Comparison of ENCODE assay signal across 27 mouse cellular contexts in genomic region chr14:21568821-21569220, GRCm38 (mm10).
A peak's percentile ranks its signal among the peaks of the same experiment; 100 is the strongest.
DNase-seq lines count a peak whose midpoint lies in the region; ATAC-seq lines count a peak whose summit lies in the region.
"Had no signal": no experiment of that assay in that cellular context is flagged by ENCODE, and none has a peak within 500 bp of the region (broad histone marks: within the 10 kb centered on the region; RNA-seq: fewer than 3 reads in every experiment).

No protein-coding gene starts in this region.

- H3K4me1 ChIP-seq in hindbrain, embryonic 16.5 days (ENCODE audit: control insufficient read depth, insufficient read depth, low read depth, low read length) = peaks cover 7% of the 10 kb centered on the region
- H3K4me1 ChIP-seq in hindbrain, embryonic 12.5 days = peaks cover 14% of the 10 kb centered on the region
- peaks cover 23% of the 10 kb centered on the region for H3K4me1 ChIP-seq in midbrain, embryonic 15.5 days

- 73% methylated on average over 7 of the region's 7 CpGs for WGBS in hindbrain, embryonic 16.5 days
- WGBS in hindbrain, embryonic 12.5 days = 78% methylated on average over 7 of the region's 7 CpGs
- 61% methylated on average over 7 of the region's 7 CpGs for WGBS in midbrain, embryonic 15.5 days

- H3K27ac ChIP-seq in hindbrain, embryonic 16.5 days (ENCODE audit: low read depth, low read length) = no peak overlapping the region
- H3K27ac ChIP-seq in hindbrain, embryonic 12.5 days = no peak overlapping the region
- H3K27ac ChIP-seq in midbrain, embryonic 15.5 days = peak overlapping the region; percentile 62
- H3K27ac ChIP-seq: forebrain, embryonic 10.5 days; gastrocnemius, adult 2 months; heart, adult 2 months; heart, embryonic 10.5 days; heart, embryonic 13.5 days; intestine, embryonic 15.5 days had no signal

- H3K9ac ChIP-seq in hindbrain, embryonic 16.5 days (ENCODE audit: low read depth, low read length) = no peak overlapping the region
- no peak overlapping the region for H3K9ac ChIP-seq in hindbrain, embryonic 12.5 days
- H3K9ac ChIP-seq in midbrain, embryonic 15.5 days = no peak overlapping the region
- H3K9ac ChIP-seq: forebrain, embryonic 13.5 days; heart, embryonic 13.5 days; intestine, embryonic 15.5 days had no signal

- no peaks in the 10 kb centered on the region for H3K27me3 ChIP-seq in hindbrain, embryonic 16.5 days (replicated peaks; ENCODE audit: control insufficient read depth, insufficient read depth, low read length)
- no peaks in the 10 kb centered on the region for H3K27me3 ChIP-seq in hindbrain, embryonic 12.5 days
- H3K27me3 ChIP-seq in midbrain, embryonic 15.5 days (replicated peaks) = no peaks in the 10 kb centered on the region
- H3K27me3 ChIP-seq: forebrain, embryonic 13.5 days; heart, embryonic 13.5 days; intestine, embryonic 15.5 days had no signal

- H3K36me3 ChIP-seq in hindbrain, embryonic 16.5 days (ENCODE audit: control insufficient read depth, insufficient read depth, low read length) = no peaks in the 10 kb centered on the region
- H3K36me3 ChIP-seq in hindbrain, embryonic 12.5 days = no peaks in the 10 kb centered on the region
- H3K36me3 ChIP-seq in midbrain, embryonic 15.5 days (replicated peaks) = no peaks in the 10 kb centered on the region
- H3K36me3 ChIP-seq: forebrain, embryonic 10.5 days; heart, embryonic 10.5 days; heart, embryonic 13.5 days; intestine, embryonic 15.5 days had no signal

- no peak overlapping the region for H3K4me3 ChIP-seq in hindbrain, embryonic 16.5 days (ENCODE audit: low read length)
- H3K4me3 ChIP-seq in hindbrain, embryonic 12.5 days = no peak overlapping the region
- no peak overlapping the region for H3K4me3 ChIP-seq in midbrain, embryonic 15.5 days
- H3K4me3 ChIP-seq: forebrain, embryonic 10.5 days; forebrain, embryonic 13.5 days; gastrocnemius, adult 2 months; heart, adult 2 months; heart, embryonic 10.5 days; heart, embryonic 13.5 days; intestine, embryonic 15.5 days had no signal

- DNase-seq in heart, adult 11 months = peak; percentile 28
- no peak for DNase-seq in heart, postnatal 4 days
- peak; percentile 33 for DNase-seq in brain, adult 2 months (ENCODE audit: low read depth, low spot score)
- DNase-seq in frontal cortex, adult 2 months (ENCODE audit: extremely low spot score in 1 of 2, low spot score in 1 of 2) = no peak
- DNase-seq in embryo, embryonic 9.5 days (ENCODE audit: extremely low spot score) = no peak
- DNase-seq: adrenal gland, postnatal 10 days; adrenal gland, postnatal 36 days; cerebellum, adult 11-12 months; cerebellum, adult 8-10 months; cerebellum, postnatal 10 days; cerebellum, postnatal 36 days; embryo, embryonic 11 days; gastrocnemius, postnatal 25 days; heart, adult 2 months; heart, postnatal 14 days; kidney, adult 11 months had no signal

- ATAC-seq in hindbrain, embryonic 16.5 days = 0 out of 2 replicates have a peak, but pooled peaks have one; percentile 34
- ATAC-seq in hindbrain, embryonic 12.5 days (ENCODE audit: low FRiP score) = no peak
- ATAC-seq in midbrain, embryonic 15.5 days (replicated peaks) = 0 out of 2 replicates have a peak, but pooled peaks have one; percentile 27
- ATAC-seq: activated CD4-positive, CD25-positive, alpha-beta regulatory T cell, adult 4 months; forebrain, embryonic 13.5 days; forebrain, embryonic 16.5 days; intestine, embryonic 15.5 days had no signal

- H3K9me3 ChIP-seq in hindbrain, embryonic 16.5 days (ENCODE audit: control insufficient read depth, low read length) = no peaks in the 10 kb centered on the region
- no peaks in the 10 kb centered on the region for H3K9me3 ChIP-seq in hindbrain, embryonic 12.5 days (replicated peaks)
- no peaks in the 10 kb centered on the region for H3K9me3 ChIP-seq in midbrain, embryonic 15.5 days
- H3K9me3 ChIP-seq: forebrain, embryonic 10.5 days; forebrain, embryonic 13.5 days; heart, embryonic 10.5 days; heart, embryonic 13.5 days; intestine, embryonic 15.5 days had no signal

- H3K4me2 ChIP-seq in hindbrain, embryonic 16.5 days (ENCODE audit: low read length) = no peak overlapping the region
- H3K4me2 ChIP-seq in hindbrain, embryonic 12.5 days (replicated peaks) = no peak overlapping the region
- H3K4me2 ChIP-seq in midbrain, embryonic 15.5 days = no peak overlapping the region
- H3K4me2 ChIP-seq: forebrain, embryonic 13.5 days; heart, embryonic 13.5 days; intestine, embryonic 15.5 days had no signal

Comparison
In these comparisons a context has a peak if more than half of its experiments do, and no peak if none do; other contexts are left out.
1. DNase-seq: peak in heart, adult 11 months (single experiment) and brain, adult 2 months (single experiment); none in heart, postnatal 4 days (single experiment), frontal cortex, adult 2 months (0 of 2) and embryo, embryonic 9.5 days (single experiment).